Comparison of ENCODE assay signal across 13 mouse cellular contexts in the genomic region with DNA sequence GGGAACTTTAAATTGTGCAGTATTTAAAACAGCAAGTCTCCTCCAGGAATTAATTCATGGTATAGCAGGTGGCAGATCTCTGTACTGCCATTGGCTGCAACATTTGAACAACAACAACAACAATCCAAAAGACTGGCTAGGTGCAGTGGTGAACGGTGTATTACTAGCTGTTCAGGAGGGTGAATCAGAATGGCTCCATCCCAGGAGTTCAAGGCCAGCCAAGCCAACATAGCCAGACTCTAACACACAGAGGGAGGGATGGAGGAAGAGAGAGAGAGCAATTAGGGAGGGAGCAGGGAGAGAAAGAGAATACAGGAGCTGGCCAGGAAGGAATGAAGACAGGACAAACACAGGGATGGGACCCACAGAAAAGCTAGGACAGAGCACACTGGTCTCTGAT. TPM values are rescaled to one million over a fixed set of nuclear protein-coding genes. Genes with fewer than 3 reads are reported as not detected.
DNase-seq lines count a peak whose midpoint lies in the region.
"Had no signal": no experiment of that assay in that cellular context is flagged by ENCODE, and none has a peak within 500 bp of the region (broad histone marks: within the 10 kb centered on the region; RNA-seq: fewer than 3 reads in every experiment).

No protein-coding gene starts in this region.

- peak; percentile 35 to 62 for DNase-seq in adrenal gland, adult (ENCODE audit: inconsistent age in 2 of 2, low spot score in 1 of 2)
- DNase-seq in adrenal gland, postnatal 25 days: no peak
- peak; percentile 23 for DNase-seq in adrenal gland, postnatal 10 days
- no peak for DNase-seq in adrenal gland, adult 8-10 months
- peak; percentile 10 for DNase-seq in cerebellum, adult 8-10 months
- no peak for DNase-seq in cerebellum, postnatal 36 days
- DNase-seq: B cell, adult 2 months; cerebellum, adult 11 months; cerebellum, adult 18-20 months; cerebellum, adult 9-10 months; cerebellum, postnatal 10 days; embryo, embryonic 11 days; gastrocnemius, adult 2 months had no signal

RNA-seq across cellular contexts. Expression of gene Cacna1a, which starts 38.7 kb away (rescaled TPM):
- 4.9 and 8.0 TPM in 2 replicates for total RNA-seq in adrenal gland, postnatal 25 days (2021)
- total RNA-seq in adrenal gland, postnatal 10 days (2021): 1 to 10 TPM; 5.3 to 9.5 TPM
- 10 to 100 TPM in 3 of 4 experiments, 1 to 10 TPM in 1; 6.3 to 18.1 (median 11.8) TPM for total RNA-seq in adrenal gland, adult 8-10 months (2022)

Comparison
In these comparisons a context has a peak if more than half of its experiments do, and no peak if none do; other contexts are left out.
1. DNase-seq: peak in adrenal gland, adult (2 of 2), adrenal gland, postnatal 10 days (single experiment) and cerebellum, adult 8-10 months (single experiment); none in adrenal gland, postnatal 25 days (single experiment), adrenal gland, adult 8-10 months (single experiment) and cerebellum, postnatal 36 days (0 of 2).